Mouse (Mus musculus) C2C12 (cell line): Measurements from ENCODE around the gene Ikzf3. TPM values are rescaled to one million over a fixed set of nuclear protein-coding genes. Genes with fewer than 3 reads are reported as not detected.

Experiments
- H3K27me3 ChIP-seq: one replicate; pipeline ENCODE4 v1.6.1; 2011; ENCODE audit not compliant: control insufficient read depth, insufficient read depth, insufficient read length
- H3K36me3 ChIP-seq: one replicate; pipeline ENCODE4 v1.6.1; 2011; ENCODE audit not compliant: control insufficient read depth, insufficient read depth
- H3K4me3 ChIP-seq: one replicate; pipeline ENCODE4 v1.5.1; 2011; ENCODE audit warnings: mild to moderate bottlenecking, control low read depth; ENCODE audit not compliant: poor library complexity, insufficient read depth, severe bottlenecking
- H3K79me2 ChIP-seq: one replicate; pipeline ENCODE4 v1.6.1; 2011; ENCODE audit not compliant: control insufficient read depth, insufficient read depth
- H3K79me3 ChIP-seq: one replicate; pipeline ENCODE4 v1.6.1; 2011; ENCODE audit warnings: low read depth, control low read depth
- H3ac ChIP-seq: one replicate; pipeline ENCODE3; 2011; ENCODE audit warnings: low read depth; ENCODE audit not compliant: control insufficient read depth, insufficient read length
- CEBPB ChIP-seq: IDR thresholded peaks from one replicate; pipeline ENCODE4 v1.6.1; 2011; ENCODE audit warnings: low read depth, mild to moderate bottlenecking, control low read depth, moderate library complexity
- CTCF ChIP-seq: IDR thresholded peaks from one replicate; pipeline ENCODE4 v1.5.1; 2011; ENCODE audit not compliant: control insufficient read depth, insufficient read depth, insufficient read length
- FOSL1 ChIP-seq: IDR thresholded peaks from one replicate; pipeline ENCODE4 v1.8.0; 2011; ENCODE audit warnings: mild to moderate bottlenecking, low read length; ENCODE audit not compliant: poor library complexity, insufficient read depth, severe bottlenecking
- MAX ChIP-seq: IDR thresholded peaks from one replicate; pipeline ENCODE4 v1.6.1; 2011; ENCODE audit warnings: mild to moderate bottlenecking, control low read depth
- MYOD1 ChIP-seq: IDR thresholded peaks from one replicate; pipeline ENCODE4 v1.6.1; 2011; ENCODE audit warnings: low read depth; ENCODE audit not compliant: control insufficient read depth, insufficient read length
- MYOG ChIP-seq: IDR thresholded peaks from one replicate; pipeline ENCODE4 v1.6.1; 2011; ENCODE audit not compliant: control insufficient read depth, insufficient read length; ENCODE audit errors: extremely low read depth
- USF1 ChIP-seq: IDR thresholded peaks from one replicate; pipeline ENCODE4 v1.6.1; 2011; ENCODE audit warnings: low read depth, mild to moderate bottlenecking, control low read depth, moderate library complexity
- polyA plus RNA-seq: library from polyadenylated mRNA; unstranded; fragments of >200 nt; fragmentation: generic; extraction: Trizol; gene quantifications from one replicate; pipeline ENCODE4 v1.2.1, GENCODE M21; 2012; ENCODE audit warnings: missing spikeins

Gene Ikzf3
- polyA plus RNA-seq, 1 experiment: not detected

DNA sequence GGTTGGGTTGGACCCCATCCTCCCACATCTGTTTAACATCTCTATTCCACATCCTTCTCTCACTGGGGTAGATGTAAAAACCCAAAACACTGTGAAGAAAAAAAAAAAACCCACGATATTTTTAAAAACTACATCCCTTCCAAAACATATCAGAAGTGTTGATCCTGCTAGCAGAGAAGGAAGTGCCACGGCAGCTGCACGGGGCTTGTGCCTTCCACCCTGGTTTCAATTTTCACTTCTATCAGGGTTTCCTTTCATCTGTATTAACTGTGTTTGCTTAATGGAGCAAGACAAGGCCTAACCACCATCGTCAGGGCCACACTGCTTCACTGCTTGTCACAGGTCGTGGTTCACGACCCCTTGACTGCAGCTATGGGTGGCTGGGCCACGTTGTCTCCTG, 52.9 kb downstream of the Ikzf3 start:
- TF ChIP-seq MYOG (no peak), USF1 (no peak), FOSL1 (no peak), CEBPB (no peak), MAX (no peak), CTCF (no peak), MYOD1 (no peak)
- no peaks in the 10 kb centered on the region for H3K79me3 ChIP-seq
- peaks cover 80% of the 10 kb centered on the region for H3K27me3 ChIP-seq
- no peak overlapping the region for H3K4me3 ChIP-seq
- H3K79me2 ChIP-seq: no peaks in the 10 kb centered on the region
- no peak overlapping the region for H3ac ChIP-seq
- no peaks in the 10 kb centered on the region for H3K36me3 ChIP-seq

GRCm38 (mm10) chr11:98491571-98491970, 54.3 kb downstream of the Ikzf3 start:
- H3K4me3 ChIP-seq: no peak overlapping the region
- H3K79me2 ChIP-seq: no peaks in the 10 kb centered on the region
- TF ChIP-seq FOSL1: no peak
- TF ChIP-seq USF1: no peak
- TF ChIP-seq CEBPB: no peak
- no peak for TF ChIP-seq MYOD1
- no peak for TF ChIP-seq MAX
- no peak for TF ChIP-seq CTCF
- no peak for TF ChIP-seq MYOG
- no peaks in the 10 kb centered on the region for H3K79me3 ChIP-seq
- H3K27me3 ChIP-seq: peaks cover 74% of the 10 kb centered on the region
- no peaks in the 10 kb centered on the region for H3K36me3 ChIP-seq
- no peak overlapping the region for H3ac ChIP-seq

DNA sequence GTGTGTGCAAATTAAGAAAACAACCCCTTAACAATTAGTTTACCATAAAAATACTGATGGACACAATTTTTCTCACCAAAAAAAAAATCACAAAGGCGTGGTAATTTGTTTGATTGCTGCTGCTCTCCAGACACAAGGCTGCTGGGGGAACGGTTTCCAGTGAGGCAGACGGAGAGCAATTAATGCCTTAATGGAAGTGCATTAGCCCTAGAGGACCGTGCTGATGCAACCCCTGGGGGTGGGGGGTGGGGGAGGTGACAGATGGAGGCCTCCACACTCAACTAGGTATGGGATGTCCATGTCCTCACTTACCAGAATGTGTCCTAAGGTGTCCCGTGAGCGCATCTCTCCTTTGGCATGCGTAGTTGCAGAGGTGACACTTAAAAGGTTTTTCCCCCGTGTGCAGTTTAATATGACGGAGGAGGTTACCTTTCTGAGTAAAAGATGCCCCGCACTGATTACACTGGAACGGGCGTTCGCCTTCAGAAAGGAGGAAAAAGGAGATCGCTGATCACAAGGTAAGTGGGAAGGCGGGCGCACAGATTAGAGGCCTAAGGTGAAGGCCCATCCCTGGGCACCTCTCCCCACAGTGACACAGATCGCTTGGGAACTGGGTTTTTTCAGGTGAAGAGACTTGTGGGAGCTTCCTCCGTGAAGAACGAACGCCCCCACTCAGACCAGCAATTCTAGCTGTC, 57.1 kb downstream of the Ikzf3 start:
- TF ChIP-seq MYOG (no peak), MAX (no peak), MYOD1 (no peak), CTCF (no peak), USF1 (no peak), FOSL1 (no peak), CEBPB (no peak)
- H3ac ChIP-seq: no peak overlapping the region
- H3K79me2 ChIP-seq: no peaks in the 10 kb centered on the region
- no peaks in the 10 kb centered on the region for H3K79me3 ChIP-seq
- H3K4me3 ChIP-seq: no peak overlapping the region
- H3K27me3 ChIP-seq: peaks cover 77% of the 10 kb centered on the region
- H3K36me3 ChIP-seq: no peaks in the 10 kb centered on the region

GRCm38 (mm10) chr11:98487526-98488040, 58.2 kb downstream of the Ikzf3 start:
- Histone ChIP-seq H3ac (no peak overlapping the region), H3K36me3 (no peaks in the 10 kb centered on the region), H3K27me3 (peaks cover 78% of the 10 kb centered on the region), H3K79me3 (no peaks in the 10 kb centered on the region), H3K79me2 (no peaks in the 10 kb centered on the region), H3K4me3 (no peak overlapping the region)
- TF ChIP-seq FOSL1: no peak
- no peak for TF ChIP-seq USF1
- no peak for TF ChIP-seq MYOG
- no peak for TF ChIP-seq CEBPB
- TF ChIP-seq CTCF: no peak
- TF ChIP-seq MYOD1: no peak
- TF ChIP-seq MAX: no peak

DNA sequence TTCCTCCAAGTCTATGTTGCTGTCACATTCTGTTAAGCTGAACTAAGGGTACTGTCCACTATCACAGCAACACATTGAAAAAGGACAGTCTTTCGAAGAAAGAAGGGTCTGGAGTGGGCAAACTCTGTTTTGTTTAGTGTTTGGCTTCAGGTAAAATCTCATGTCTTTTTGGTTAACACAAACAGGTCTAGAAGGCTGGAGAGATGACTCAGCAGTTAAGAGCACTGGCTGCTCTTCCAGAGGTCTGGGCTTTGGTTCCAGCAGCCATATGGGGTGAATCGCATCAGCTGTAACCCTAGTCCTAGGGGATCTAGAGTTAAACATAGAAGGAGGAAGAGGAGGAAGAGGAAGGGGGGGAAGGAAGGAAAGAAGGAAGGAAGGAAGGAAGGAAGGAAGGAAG, 60.1 kb downstream of the Ikzf3 start:
- no peaks in the 10 kb centered on the region for H3K79me3 ChIP-seq
- H3ac ChIP-seq: no peak overlapping the region
- H3K79me2 ChIP-seq: no peaks in the 10 kb centered on the region
- H3K36me3 ChIP-seq: no peaks in the 10 kb centered on the region
- H3K4me3 ChIP-seq: no peak overlapping the region
- peaks cover 77% of the 10 kb centered on the region for H3K27me3 ChIP-seq
- TF ChIP-seq MAX (no peak), CTCF (no peak), CEBPB (no peak), MYOD1 (no peak), MYOG (no peak), FOSL1 (no peak), USF1 (no peak)
